Mouse (Mus musculus): ENCODE measurements around the gene Rtkn. TPM values are rescaled to one million over a fixed set of nuclear protein-coding genes. Genes with fewer than 3 reads are reported as not detected.

Gene Rtkn
- total and polyA plus RNA-seq, 2 experiments from 2014 or later, result 12.5 to 45.9 TPM

DNA sequence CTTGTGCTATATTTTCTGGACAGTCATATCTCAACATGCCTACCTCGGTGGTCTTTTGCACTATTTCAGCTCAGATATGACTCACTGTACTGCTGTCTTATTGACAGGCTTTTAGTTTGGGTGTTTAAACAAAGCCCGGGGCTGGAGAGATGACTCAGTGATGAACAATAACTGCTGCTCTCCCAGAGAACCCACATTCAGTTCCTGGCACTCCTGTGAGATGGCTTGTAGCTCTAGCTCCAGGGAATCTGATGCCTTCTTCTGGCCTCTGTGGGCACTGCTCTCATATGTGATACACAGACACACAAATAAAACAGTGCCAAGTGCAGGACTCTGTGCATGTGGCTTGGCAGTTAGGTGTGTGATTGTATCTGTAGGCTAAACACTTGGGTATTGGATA lies 9.9 kb downstream of the Rtkn start:
- ATAC-seq (ENCODE audit: insufficient read depth, low read depth), result no peak
- H3K27me3 ChIP-seq (ENCODE audit: control insufficient read depth, insufficient read depth, low read length), result no peaks in the 10 kb centered on the region
- H3K36me3 ChIP-seq (replicated peaks; ENCODE audit: control insufficient read depth, insufficient read depth, low read length), result peaks cover 26% of the 10 kb centered on the region
- H3K4me3 ChIP-seq (ENCODE audit: low read depth, low read length), result no peak overlapping the region
- H3K4me1 ChIP-seq (ENCODE audit: control insufficient read depth, insufficient read depth), result peaks cover 18% of the 10 kb centered on the region; the same call in 1 of the 2 replicates
- H3K27ac ChIP-seq (ENCODE audit: low read depth), result no peak overlapping the region
- H3K9me3 ChIP-seq (replicated peaks; ENCODE audit: control insufficient read depth, low read length), result no peaks in the 10 kb centered on the region
- DNase-seq (ENCODE audit: low spot score), result no peak
- 69% methylated on average over 2 of the region's 2 CpGs for WGBS
- no peak for TF ChIP-seq CTCF (IDR thresholded peaks at IDR 0.05; ENCODE audit: low read depth)
- TF ChIP-seq EP300 (IDR thresholded peaks at IDR 0.05; ENCODE audit: low read depth), result no peak
- no peak overlapping the region for H3K4me2 ChIP-seq (ENCODE audit: low read depth, low read length)
- H3K9ac ChIP-seq (replicated peaks; ENCODE audit: low read depth, low read length), result no peak overlapping the region

- Histone ChIP-seq H3K4me2 (ENCODE audit: low read depth, low read length) (peak overlapping the region; percentile 16; the same call in 1 of the 2 replicates), H3K4me1 (ENCODE audit: control insufficient read depth, insufficient read depth) (peaks cover 18% of the 10 kb centered on the region; the same call in 1 of the 2 replicates), H3K9me3 (replicated peaks; ENCODE audit: control insufficient read depth, low read length) (no peaks in the 10 kb centered on the region), H3K4me3 (ENCODE audit: low read depth, low read length) (no peak overlapping the region), H3K9ac (replicated peaks; ENCODE audit: low read depth, low read length) (no peak overlapping the region; the same call in 1 of the 2 replicates), H3K36me3 (replicated peaks; ENCODE audit: control insufficient read depth, insufficient read depth, low read length) (peaks cover 26% of the 10 kb centered on the region), H3K27ac (ENCODE audit: low read depth) (peak overlapping the region; percentile 52), H3K27me3 (ENCODE audit: control insufficient read depth, insufficient read depth, low read length) (no peaks in the 10 kb centered on the region)
- DNase-seq (ENCODE audit: low spot score) (no peak), ATAC-seq (ENCODE audit: insufficient read depth, low read depth) (no peak)
- 61% methylated on average over 9 of the region's 9 CpGs for WGBS
- TF ChIP-seq EP300 (IDR thresholded peaks at IDR 0.05; ENCODE audit: low read depth) (no peak), CTCF (IDR thresholded peaks at IDR 0.05; ENCODE audit: low read depth) (no peak)
Observed at GRCm38 (mm10) chr6:83145805-83146204, 10.5 kb downstream of the Rtkn start.

GRCm38 (mm10) chr6:83147280-83147679 lies 12.0 kb downstream of the Rtkn start:
- Histone ChIP-seq H3K36me3 (replicated peaks; ENCODE audit: control insufficient read depth, insufficient read depth, low read length) (peaks cover 32% of the 10 kb centered on the region), H3K9me3 (replicated peaks; ENCODE audit: control insufficient read depth, low read length) (no peaks in the 10 kb centered on the region), H3K4me2 (ENCODE audit: low read depth, low read length) (no peak overlapping the region), H3K4me1 (ENCODE audit: control insufficient read depth, insufficient read depth) (peaks cover 6% of the 10 kb centered on the region; the same call in 1 of the 2 replicates), H3K9ac (replicated peaks; ENCODE audit: low read depth, low read length) (no peak overlapping the region), H3K27ac (ENCODE audit: low read depth) (no peak overlapping the region), H3K4me3 (ENCODE audit: low read depth, low read length) (no peak overlapping the region), H3K27me3 (ENCODE audit: control insufficient read depth, insufficient read depth, low read length) (no peaks in the 10 kb centered on the region)
- WGBS, result 58% methylated on average over 7 of the region's 7 CpGs
- DNase-seq (ENCODE audit: low spot score), result no peak
- TF ChIP-seq CTCF (IDR thresholded peaks at IDR 0.05; ENCODE audit: low read depth), result no peak
- no peak for ATAC-seq (ENCODE audit: insufficient read depth, low read depth)

GRCm38 (mm10) chr6:83151721-83152120 lies 16.5 kb downstream of the Rtkn start:
- H3K9me3 ChIP-seq (replicated peaks; ENCODE audit: control insufficient read depth, low read length), result no peaks in the 10 kb centered on the region
- no peaks in the 10 kb centered on the region for H3K27me3 ChIP-seq (ENCODE audit: control insufficient read depth, insufficient read depth, low read length)
- 0 out of 2 replicates have a peak, but pooled peaks cover 4% of the 10 kb centered on the region for H3K4me1 ChIP-seq (ENCODE audit: control insufficient read depth, insufficient read depth)
- no peak overlapping the region for H3K27ac ChIP-seq (ENCODE audit: low read depth)
- H3K4me2 ChIP-seq (ENCODE audit: low read depth, low read length), result no peak overlapping the region
- no peak for ATAC-seq (ENCODE audit: insufficient read depth, low read depth)
- no peak for DNase-seq (ENCODE audit: low spot score)
- H3K36me3 ChIP-seq (replicated peaks; ENCODE audit: control insufficient read depth, insufficient read depth, low read length), result peaks cover 36% of the 10 kb centered on the region
- no peak for TF ChIP-seq CTCF (IDR thresholded peaks at IDR 0.05; ENCODE audit: low read depth)
- TF ChIP-seq EP300 (IDR thresholded peaks at IDR 0.05; ENCODE audit: low read depth), result no peak
- WGBS, result 41% methylated on average over 8 of the region's 8 CpGs
- H3K9ac ChIP-seq (replicated peaks; ENCODE audit: low read depth, low read length), result no peak overlapping the region
- no peak overlapping the region for H3K4me3 ChIP-seq (ENCODE audit: low read depth, low read length)

DNA sequence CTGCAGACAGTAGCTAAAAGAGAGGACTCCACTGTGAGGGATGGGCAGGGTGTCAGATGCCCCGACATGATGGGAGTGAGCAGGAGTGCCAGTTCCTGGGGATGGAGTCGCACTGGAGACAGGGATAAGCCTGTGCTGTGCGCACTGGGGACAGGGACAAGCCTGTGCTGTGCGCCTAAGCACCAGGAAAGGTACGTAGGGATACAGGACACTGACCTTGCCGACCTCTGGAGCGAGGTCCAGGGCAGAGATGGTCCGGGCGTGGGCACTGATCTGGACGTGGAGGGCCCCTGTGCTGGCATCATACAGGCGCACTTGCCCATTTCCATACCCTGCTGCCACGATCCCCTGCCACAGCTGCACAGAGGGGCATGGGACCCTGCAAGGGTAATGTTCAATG lies 17.8 kb downstream of the Rtkn start:
- 82% methylated on average over 12 of the region's 12 CpGs for WGBS
- Histone ChIP-seq H3K9me3 (replicated peaks; ENCODE audit: control insufficient read depth, low read length) (no peaks in the 10 kb centered on the region), H3K4me2 (ENCODE audit: low read depth, low read length) (no peak overlapping the region), H3K4me3 (ENCODE audit: low read depth, low read length) (no peak overlapping the region), H3K27me3 (ENCODE audit: control insufficient read depth, insufficient read depth, low read length) (no peaks in the 10 kb centered on the region), H3K27ac (ENCODE audit: low read depth) (no peak overlapping the region), H3K4me1 (ENCODE audit: control insufficient read depth, insufficient read depth) (0 out of 2 replicates have a peak, but pooled peaks cover 4% of the 10 kb centered on the region), H3K36me3 (replicated peaks; ENCODE audit: control insufficient read depth, insufficient read depth, low read length) (peaks cover 28% of the 10 kb centered on the region; the same call in 1 of the 2 replicates), H3K9ac (replicated peaks; ENCODE audit: low read depth, low read length) (no peak overlapping the region)
- DNase-seq (ENCODE audit: low spot score) (no peak), ATAC-seq (ENCODE audit: insufficient read depth, low read depth) (no peak)
- TF ChIP-seq CTCF (IDR thresholded peaks at IDR 0.05; ENCODE audit: low read depth), result no peak
- no peak for TF ChIP-seq EP300 (IDR thresholded peaks at IDR 0.05; ENCODE audit: low read depth)

DNA sequence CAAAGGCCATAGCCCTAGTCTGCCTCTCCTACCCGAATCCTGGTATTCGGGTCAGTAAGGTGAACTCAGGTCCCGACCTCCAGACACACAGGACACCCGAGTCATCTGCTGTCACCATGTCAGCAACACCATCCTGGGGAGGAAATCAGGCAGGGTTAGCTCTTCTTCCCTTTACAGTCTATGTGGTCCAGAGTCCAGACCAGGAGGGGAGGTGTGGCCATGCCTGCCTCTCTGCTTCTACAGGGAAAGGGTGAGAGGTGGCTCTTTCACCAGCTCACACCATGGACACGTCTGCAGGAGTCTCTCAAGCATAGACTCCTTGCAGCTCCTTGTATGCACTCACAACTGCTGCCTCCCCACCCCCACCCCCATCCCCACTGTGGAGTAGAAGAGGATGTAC lies 18.2 kb downstream of the Rtkn start:
- H3K9ac ChIP-seq (replicated peaks; ENCODE audit: low read depth, low read length), result no peak overlapping the region
- H3K36me3 ChIP-seq (replicated peaks; ENCODE audit: control insufficient read depth, insufficient read depth, low read length), result peaks cover 26% of the 10 kb centered on the region; the same call in 1 of the 2 replicates
- H3K4me2 ChIP-seq (ENCODE audit: low read depth, low read length), result no peak overlapping the region
- 62% methylated on average over 5 of the region's 5 CpGs for WGBS
- no peak for TF ChIP-seq CTCF (IDR thresholded peaks at IDR 0.05; ENCODE audit: low read depth)
- TF ChIP-seq EP300 (IDR thresholded peaks at IDR 0.05; ENCODE audit: low read depth), result no peak
- no peaks in the 10 kb centered on the region for H3K27me3 ChIP-seq (ENCODE audit: control insufficient read depth, insufficient read depth, low read length)
- no peak overlapping the region for H3K4me3 ChIP-seq (ENCODE audit: low read depth, low read length)
- ATAC-seq (ENCODE audit: insufficient read depth, low read depth), result no peak
- H3K27ac ChIP-seq (ENCODE audit: low read depth), result no peak overlapping the region
- H3K4me1 ChIP-seq (ENCODE audit: control insufficient read depth, insufficient read depth), result 0 out of 2 replicates have a peak, but pooled peaks cover 4% of the 10 kb centered on the region
- no peak for DNase-seq (ENCODE audit: low spot score)
- H3K9me3 ChIP-seq (replicated peaks; ENCODE audit: control insufficient read depth, low read length), result no peaks in the 10 kb centered on the region

All from heart, postnatal 0 days (tissue).